Mouse (Mus musculus): ENCODE results near the gene Itga4.

GRCm38 (mm10) chr2:79316182-79316880, 61.1 kb downstream of the Itga4 start:
- no peak for TF ChIP-seq CTCF (IDR thresholded peaks at IDR 0.05; ENCODE audit: low read depth)
- TF ChIP-seq EP300 (IDR thresholded peaks at IDR 0.05; ENCODE audit: low read depth) = no peak
